Mouse (Mus musculus) olfactory bulb, adult 2 months (tissue): ENCODE measurements around the gene Tepsin.

Source experiments
- CTCF ChIP-seq: fragments of 200-500 bp; IDR thresholded peaks from 2 replicates; pipeline ENCODE4 v1.5.1; 2012; ENCODE audit warnings: low read depth, mild to moderate bottlenecking, low read length, moderate library complexity; ENCODE audit not compliant: insufficient read depth
- POLR2A ChIP-seq: fragments of 200-500 bp; IDR thresholded peaks from 2 replicates; pipeline ENCODE4 v1.6.1; 2012; ENCODE audit warnings: mild to moderate bottlenecking, low read depth, low read length, moderate library complexity; ENCODE audit not compliant: insufficient read depth

- TF ChIP-seq CTCF = no peak
- TF ChIP-seq POLR2A = no peak
These were observed 39.1 kb upstream of the Tepsin start for GRCm38 (mm10) chr11:120137625-120138004.
